Mouse (Mus musculus): ENCODE measurements around the gene Fut4. TPM values are rescaled to one million over a fixed set of nuclear protein-coding genes. Genes with fewer than 3 reads are reported as not detected.

Gene Fut4
- polyA plus RNA-seq, 1 experiment from 2014 or later, result 1.5 TPM

Other genes with a start within 250 kb of the Fut4 start
- 15.7 and 17.9 TPM in 2 replicates for gene Amotl1, start 107.3 kb downstream of the Fut4 start, polyA plus RNA-seq (2014; fragmentation: Nextera tagmentation; extraction: Ambion mirVana)
- gene Piwil4, start 11.7 kb downstream of the Fut4 start, polyA plus RNA-seq (2014; fragmentation: Nextera tagmentation; extraction: Ambion mirVana), result 0.62 and 0.77 TPM in 2 replicates
- 5.5 and 5.9 TPM in 2 replicates for gene 1700012B09Rik, start 18.6 kb upstream of the Fut4 start, polyA plus RNA-seq (2014; fragmentation: Nextera tagmentation; extraction: Ambion mirVana)
- 34.4 and 35.7 TPM in 2 replicates for gene Mre11a, start 32.3 kb upstream of the Fut4 start, polyA plus RNA-seq (2014; fragmentation: Nextera tagmentation; extraction: Ambion mirVana)
- 56.1 and 59.2 TPM in 2 replicates for gene Ankrd49, start 32.5 kb upstream of the Fut4 start, polyA plus RNA-seq (2014; fragmentation: Nextera tagmentation; extraction: Ambion mirVana)
- 1.7 and 1.8 TPM in 2 replicates for gene Gpr83, start 107.8 kb upstream of the Fut4 start, polyA plus RNA-seq (2014; fragmentation: Nextera tagmentation; extraction: Ambion mirVana)
- gene Izumo1r, start 151.6 kb upstream of the Fut4 start, polyA plus RNA-seq (2014; fragmentation: Nextera tagmentation; extraction: Ambion mirVana), result not detected in 2 replicates